Mouse (Mus musculus): ENCODE data around the gene Gm3159. TPM values are rescaled to one million over a fixed set of nuclear protein-coding genes. Genes with fewer than 3 reads are reported as not detected.

Gm3159 gene
- not detected for polyA plus RNA-seq (2017; shearing (Covaris generic))

DNA sequence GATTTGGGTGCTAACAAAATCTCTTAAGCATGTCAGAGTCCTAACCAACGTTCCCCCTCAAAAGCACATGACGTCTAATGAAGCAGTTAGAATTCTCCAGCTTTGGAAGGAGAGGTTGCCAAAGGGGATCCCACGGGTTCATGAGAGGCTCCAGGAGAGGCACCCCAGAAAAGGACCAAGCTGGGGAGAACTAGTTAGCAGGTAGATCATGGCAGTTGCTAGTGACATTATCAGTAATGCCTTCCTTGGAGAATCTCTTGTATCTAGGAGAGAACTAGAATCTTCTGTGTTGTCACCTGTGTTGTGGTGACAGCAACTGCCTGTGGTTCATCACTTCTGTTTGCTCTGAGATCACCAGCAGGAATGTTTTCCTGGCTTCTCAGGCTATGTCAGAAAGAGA, at the start of gene Gm3159:
Gene Gm3159, plus strand, starts transcription at position 301 of the 400 bp plus-strand sequence.

DNA sequence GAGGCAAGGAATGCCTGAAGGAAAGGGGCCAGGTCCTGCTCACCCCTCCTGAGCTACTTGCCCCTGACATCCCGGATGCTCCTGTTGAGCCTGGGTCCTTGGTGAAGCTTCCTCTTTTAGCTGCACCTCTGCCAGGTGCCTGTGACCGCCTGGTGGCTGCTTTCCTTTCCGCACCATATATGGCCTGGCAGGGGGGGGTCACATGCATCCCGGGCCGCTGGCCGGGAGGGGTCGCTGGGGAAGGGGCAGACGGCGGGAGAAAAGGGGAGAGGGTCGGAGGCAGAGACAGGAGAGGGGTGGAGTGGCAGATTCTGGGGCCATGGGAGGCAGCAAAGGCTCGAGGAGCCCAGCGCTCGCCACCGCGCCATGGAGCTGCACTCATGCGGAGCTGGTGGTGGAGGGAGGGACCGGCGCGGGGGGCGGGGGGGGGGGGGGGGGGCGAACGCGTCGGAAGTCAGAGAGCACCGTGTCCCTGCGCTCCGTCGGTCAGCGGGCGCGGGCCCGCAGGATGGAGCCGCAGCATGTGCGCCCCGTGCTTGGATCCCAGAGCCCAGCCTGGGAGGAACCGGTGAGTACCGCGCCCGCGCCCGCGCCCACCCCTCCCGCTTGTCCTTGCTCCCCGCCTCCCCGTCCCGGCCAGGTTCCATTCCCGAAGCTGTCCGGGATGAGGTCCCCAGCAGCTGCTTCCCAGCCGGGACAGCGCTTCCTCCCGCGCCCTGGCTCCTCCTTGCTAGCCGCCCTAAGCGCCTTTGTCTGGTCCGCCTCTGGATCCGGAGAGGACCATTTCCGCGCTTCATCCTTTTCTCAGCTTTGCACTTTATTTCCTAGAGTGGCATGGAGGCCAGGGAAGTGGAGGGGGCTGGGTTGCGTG, 17.9 kb downstream of the Gm3159 start, which contains the start of gene Gm3164:
Gene Gm3164, plus strand, starts transcription at position 484 of the 871 bp plus-strand sequence.

DNA sequence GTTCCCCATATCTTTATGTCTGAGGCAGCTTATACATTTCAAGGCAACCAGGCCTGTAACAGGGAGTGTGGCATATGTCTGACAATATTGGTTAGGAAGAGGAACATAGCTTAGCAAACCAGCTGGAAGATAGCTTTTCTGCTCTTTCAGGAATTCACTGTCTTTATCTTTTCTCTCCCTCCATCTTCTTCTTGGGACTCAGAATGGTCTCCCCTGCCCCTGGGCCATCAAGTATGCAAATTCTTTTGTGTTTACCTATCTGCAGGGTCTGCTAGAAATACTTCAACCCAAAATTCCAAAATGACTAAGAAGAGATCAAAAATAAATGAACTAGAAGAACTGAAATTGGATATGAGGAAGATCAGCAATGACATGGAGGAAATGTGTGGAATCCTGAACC, 33.4 kb downstream of the Gm3159 start, which contains the start of gene Gm3173:
Gene Gm3173, plus strand, starts transcription at position 301 of the 400 bp plus-strand sequence.

Other genes starting within 250 kb of the Gm3159 start
- gene Gm3127, start 232.5 kb upstream of the Gm3159 start, polyA plus RNA-seq (2017; shearing (Covaris generic)), result not detected
- gene Gm2974, start 214.9 kb upstream of the Gm3159 start, polyA plus RNA-seq (2017; shearing (Covaris generic)), result not detected
- gene Gm3138, start 147.9 kb upstream of the Gm3159 start, polyA plus RNA-seq (2017; shearing (Covaris generic)), result not detected
- not detected for gene Gm3149, start 80.2 kb upstream of the Gm3159 start, polyA plus RNA-seq (2017; shearing (Covaris generic))
- not detected for gene 2610042L04Rik, start 62.8 kb upstream of the Gm3159 start, polyA plus RNA-seq (2017; shearing (Covaris generic))
- gene Gm3164, start 17.9 kb downstream of the Gm3159 start, polyA plus RNA-seq (2017; shearing (Covaris generic)), result not detected
- gene Gm3173, start 33.5 kb downstream of the Gm3159 start, polyA plus RNA-seq (2017; shearing (Covaris generic)), result not detected
- gene Gm3182, start 84.2 kb downstream of the Gm3159 start, polyA plus RNA-seq (2017; shearing (Covaris generic)), result not detected
- gene Gm3047, start 157.9 kb downstream of the Gm3159 start, polyA plus RNA-seq (2017; shearing (Covaris generic)), result not detected
- gene Gm8159, start 234.8 kb downstream of the Gm3159 start, polyA plus RNA-seq (2017; shearing (Covaris generic)), result not detected